Mouse (Mus musculus) kidney, embryonic 14.5 days (tissue): ENCODE measurements around the gene Sumf1. TPM values are rescaled to one million over a fixed set of nuclear protein-coding genes. Genes with fewer than 3 reads are reported as not detected.
A peak's percentile ranks its signal among the peaks of the same experiment; 100 is the strongest.

Experiments
- ATAC-seq: fragments of 200-750 bp; cut with Nextera tagmentation; 2 replicates; pipeline ENCODE4 v1.8.0; 2017; ENCODE audit warnings: moderate number of reproducible peaks, mild to moderate bottlenecking, moderate TSS enrichment, moderate library complexity; ENCODE audit not compliant: low FRiP score, low TSS enrichment
- H3K27ac ChIP-seq: fragments of 300-500 bp; sonication (generic); 2 replicates; pipeline ENCODE4 v1.5.1; 2014; ENCODE audit warnings: low read depth, mild to moderate bottlenecking, low read length, moderate library complexity, mixed read lengths
- H3K27me3 ChIP-seq: fragments of 300-500 bp; sonication (generic); 2 replicates; pipeline ENCODE4 v1.6.1; 2014; ENCODE audit warnings: mild to moderate bottlenecking, low read length; ENCODE audit not compliant: control insufficient read depth, insufficient read depth
- H3K36me3 ChIP-seq: fragments of 300-500 bp; sonication (generic); 2 replicates; pipeline ENCODE4 v1.6.1; 2014; ENCODE audit warnings: low read length, mixed read lengths; ENCODE audit not compliant: control insufficient read depth, insufficient read depth
- H3K4me1 ChIP-seq: fragments of 300-500 bp; sonication (generic); 2 replicates; pipeline ENCODE4 v1.6.1; 2014; ENCODE audit warnings: low read length, mixed read lengths; ENCODE audit not compliant: control insufficient read depth, insufficient read depth
- H3K4me2 ChIP-seq: fragments of 300-500 bp; sonication (generic); replicated peaks from 2 replicates; pipeline ENCODE4 v1.6.1; 2014; ENCODE audit warnings: low read depth, mild to moderate bottlenecking, low read length
- H3K4me3 ChIP-seq: fragments of 300-500 bp; sonication (generic); 2 replicates; pipeline ENCODE4 v1.5.1; 2014; ENCODE audit warnings: mild to moderate bottlenecking, low read length
- H3K9ac ChIP-seq: fragments of 300-500 bp; sonication (generic); 2 replicates; pipeline ENCODE4 v1.6.1; 2014; ENCODE audit warnings: low read depth, mild to moderate bottlenecking, low read length, moderate library complexity
- H3K9me3 ChIP-seq: fragments of 300-500 bp; sonication (generic); 2 replicates; pipeline ENCODE4 v1.6.1; 2016; ENCODE audit warnings: low read length; ENCODE audit not compliant: control insufficient read depth
- WGBS: fragments of 180-500 bp; shearing (Covaris S2); extraction: QIAGEN DNeasy Blood & Tissue Kit; methylation state at CpG from one replicate; pipeline ENCODE4 v1.1.7; 2014; 5-methylcytosine and 5-hydroxymethylcytosine counted together
- polyA plus RNA-seq: library from polyadenylated mRNA; unstranded; fragments of >200 nt; fragmentation: Nextera tagmentation; extraction: Ambion mirVana; gene quantifications from 2 replicates; pipeline ENCODE4 v1.2.1, GENCODE M21; 2014

Sumf1 gene
- 16.6 and 26.8 TPM in 2 replicates for polyA plus RNA-seq

GRCm38 (mm10) chr6:108184847-108185684 is at the start of gene Sumf1:
Gene Sumf1 (minus strand): TSS chr6:108185582.
- Histone ChIP-seq H3K36me3 (no peaks in the 10 kb centered on the region), H3K4me1 (peaks cover 8% of the 10 kb centered on the region; the same call in 1 of the 2 replicates), H3K4me2 (peak within 1 kb of the TSS; percentile 94), H3K27me3 (no peaks in the 10 kb centered on the region), H3K9ac (peak within 1 kb of the TSS; percentile 79), H3K4me3 (peak within 1 kb of the TSS; percentile 86), H3K27ac (no peak within 1 kb of the TSS), H3K9me3 (no peaks in the 10 kb centered on the region)
- WGBS = 4% methylated on average over 49 of the region's 49 CpGs
- peak; percentile 97 for ATAC-seq

GRCm38 (mm10) chr6:108234536-108234935 is 49.2 kb upstream of the Sumf1 start:
- H3K4me1 ChIP-seq = peaks cover 52% of the 10 kb centered on the region
- WGBS = 61% methylated on average over 6 of the region's 6 CpGs
- no peak overlapping the region for H3K9ac ChIP-seq
- ATAC-seq = no peak
- no peaks in the 10 kb centered on the region for H3K9me3 ChIP-seq
- H3K4me2 ChIP-seq = no peak overlapping the region
- H3K27ac ChIP-seq = 0 out of 2 replicates have a peak overlapping the region, but pooled peaks have one; percentile 4
- no peaks in the 10 kb centered on the region for H3K36me3 ChIP-seq
- no peaks in the 10 kb centered on the region for H3K27me3 ChIP-seq
- H3K4me3 ChIP-seq = no peak overlapping the region

- peak overlapping the region; percentile 24 for H3K27ac ChIP-seq
- no peak overlapping the region for H3K4me3 ChIP-seq
- no peak for ATAC-seq
Measured at GRCm38 (mm10) chr6:108233070-108233469, 47.7 kb upstream of the Sumf1 start.

GRCm38 (mm10) chr6:108231892-108232710 is 46.7 kb upstream of the Sumf1 start:
- no peaks in the 10 kb centered on the region for H3K9me3 ChIP-seq
- WGBS = 73% methylated on average over 11 of the region's 11 CpGs
- no peaks in the 10 kb centered on the region for H3K27me3 ChIP-seq
- H3K9ac ChIP-seq = no peak overlapping the region
- peaks cover 45% of the 10 kb centered on the region for H3K4me1 ChIP-seq
- no peak for ATAC-seq
- H3K27ac ChIP-seq = no peak overlapping the region
- H3K36me3 ChIP-seq = no peaks in the 10 kb centered on the region
- no peak overlapping the region for H3K4me2 ChIP-seq
- H3K4me3 ChIP-seq = no peak overlapping the region

More at GRCm38 (mm10) chr6:108233070-108233469, 47.7 kb upstream of the Sumf1 start:
- Histone ChIP-seq H3K4me2 (no peak overlapping the region), H3K36me3 (no peaks in the 10 kb centered on the region), H3K9ac (no peak overlapping the region), H3K9me3 (no peaks in the 10 kb centered on the region), H3K4me1 (peaks cover 49% of the 10 kb centered on the region), H3K27me3 (no peaks in the 10 kb centered on the region)
- WGBS = 34% methylated on average over 6 of the region's 6 CpGs

- Histone ChIP-seq H3K36me3 (no peaks in the 10 kb centered on the region), H3K27me3 (no peaks in the 10 kb centered on the region), H3K9me3 (no peaks in the 10 kb centered on the region), H3K4me3 (no peak overlapping the region), H3K4me1 (peaks cover 30% of the 10 kb centered on the region), H3K9ac (no peak overlapping the region), H3K27ac (no peak overlapping the region), H3K4me2 (no peak overlapping the region)
- ATAC-seq = no peak
- WGBS = 95% methylated on average over 3 of the region's 3 CpGs
Measured at GRCm38 (mm10) chr6:108230608-108231007, 45.2 kb upstream of the Sumf1 start.

GRCm38 (mm10) chr6:108228601-108229000 is 43.2 kb upstream of the Sumf1 start:
- no peaks in the 10 kb centered on the region for H3K36me3 ChIP-seq
- 28% methylated on average over 2 of the region's 2 CpGs for WGBS
- H3K4me2 ChIP-seq = no peak overlapping the region
- no peak overlapping the region for H3K4me3 ChIP-seq
- ATAC-seq = no peak
- H3K27me3 ChIP-seq = no peaks in the 10 kb centered on the region
- H3K9ac ChIP-seq = no peak overlapping the region
- peaks cover 22% of the 10 kb centered on the region for H3K4me1 ChIP-seq
- no peak overlapping the region for H3K27ac ChIP-seq
- H3K9me3 ChIP-seq = no peaks in the 10 kb centered on the region

GRCm38 (mm10) chr6:108228048-108228447 is 42.7 kb upstream of the Sumf1 start:
- Histone ChIP-seq H3K27me3 (no peaks in the 10 kb centered on the region), H3K4me1 (peaks cover 16% of the 10 kb centered on the region), H3K4me3 (no peak overlapping the region), H3K27ac (no peak overlapping the region), H3K9ac (no peak overlapping the region), H3K4me2 (no peak overlapping the region), H3K36me3 (no peaks in the 10 kb centered on the region), H3K9me3 (no peaks in the 10 kb centered on the region)
- no peak for ATAC-seq
- 66% methylated on average over 6 of the region's 6 CpGs for WGBS

- Histone ChIP-seq H3K4me2 (no peak overlapping the region), H3K27me3 (no peaks in the 10 kb centered on the region), H3K9me3 (no peaks in the 10 kb centered on the region), H3K9ac (no peak overlapping the region), H3K27ac (no peak overlapping the region), H3K4me1 (peaks cover 11% of the 10 kb centered on the region; the same call in 1 of the 2 replicates), H3K4me3 (no peak overlapping the region), H3K36me3 (no peaks in the 10 kb centered on the region)
- no peak for ATAC-seq
- 88% methylated on average over 6 of the region's 6 CpGs for WGBS
Measured at GRCm38 (mm10) chr6:108227461-108227860, 42.1 kb upstream of the Sumf1 start.
